8 mouse cellular contexts compared by ENCODE assay signal in genomic region chr6:82997511-82998102, GRCm38 (mm10). TPM values are rescaled to one million over a fixed set of nuclear protein-coding genes. Genes with fewer than 3 reads are reported as not detected.
DNase-seq lines count a peak whose midpoint lies in the region; ATAC-seq and TF ChIP-seq lines count a peak whose summit lies in the region.

No protein-coding gene starts in this region.

- WGBS in embryonic facial prominence, embryonic 14.5 days: 52% methylated on average over 7 of the region's 7 CpGs
- WGBS in liver, postnatal 0 days (ENCODE audit: insufficient replicate concordance): 33% methylated on average over 7 of the region's 7 CpGs

- H3K36me3 ChIP-seq in MEL (ENCODE audit: control insufficient read depth in 1 of 2, insufficient read depth in 2 of 2, low read length in 2 of 2): peaks cover 0 to 12% of the 10 kb centered on the region in 2 experiments; a peak in 2 of 4 replicates
- no peaks in the 10 kb centered on the region for H3K36me3 ChIP-seq in embryonic facial prominence, embryonic 14.5 days (ENCODE audit: control insufficient read depth, insufficient read depth, low read length)
- H3K36me3 ChIP-seq in liver, postnatal 0 days (replicated peaks; ENCODE audit: insufficient read depth, low read length): no peaks in the 10 kb centered on the region

- H3K27me3 ChIP-seq in MEL (ENCODE audit: control insufficient read depth in 1 of 2, insufficient read depth in 2 of 2, low read length in 2 of 2): no peaks in the 10 kb centered on the region
- no peaks in the 10 kb centered on the region for H3K27me3 ChIP-seq in embryonic facial prominence, embryonic 14.5 days (replicated peaks; ENCODE audit: control insufficient read depth, insufficient read depth, low read length)
- H3K27me3 ChIP-seq in liver, postnatal 0 days (ENCODE audit: insufficient read depth, low read length): no peaks in the 10 kb centered on the region

- no peak for TF ChIP-seq CTCF in gastrocnemius, adult 2 months (IDR thresholded peaks at IDR 0.05)
- no peak for TF ChIP-seq CTCF in MEL (IDR thresholded peaks at IDR 0.05 in 2 of 3, conservative IDR thresholded peaks at IDR 0.05 in 1 of 3; ENCODE audit: control insufficient read depth in 1 of 3, insufficient read depth in 1 of 3, low read depth in 2 of 3, low read length in 3 of 3, poor library complexity in 1 of 3, severe bottlenecking in 1 of 3)
- no peak for TF ChIP-seq CTCF in liver, postnatal 0 days (IDR thresholded peaks at IDR 0.05; ENCODE audit: low read depth)

- peak overlapping the region; percentile 23; the same call in 1 of the 2 replicates for H3K4me2 ChIP-seq in embryonic facial prominence, embryonic 14.5 days (ENCODE audit: low read depth, low read length)
- H3K4me2 ChIP-seq in liver, postnatal 0 days (ENCODE audit: low read depth, low read length): peak overlapping the region; percentile 62

- peak in 1 of 2 experiments; percentile 14; a peak in 1 of 4 replicates for TF ChIP-seq POLR2A in MEL (IDR thresholded peaks at IDR 0.05; ENCODE audit: control insufficient read depth in 1 of 2, insufficient read depth in 1 of 2, low read depth in 1 of 2, low read length in 2 of 2, poor library complexity in 1 of 2)

- no peak for TF ChIP-seq RAD21 in MEL (IDR thresholded peaks at IDR 0.05; ENCODE audit: low read depth, low read length)

- no peaks in the 10 kb centered on the region for H3K9me3 ChIP-seq in MEL (replicated peaks; ENCODE audit: insufficient read depth, low read length)
- H3K9me3 ChIP-seq in embryonic facial prominence, embryonic 14.5 days (ENCODE audit: control insufficient read depth, low read length): no peaks in the 10 kb centered on the region
- H3K9me3 ChIP-seq in liver, postnatal 0 days (ENCODE audit: low read length): no peaks in the 10 kb centered on the region

- H3K9ac ChIP-seq in MEL (ENCODE audit: control insufficient read depth, low read depth, low read length, poor library complexity, severe bottlenecking): peak overlapping the region; percentile 66
- peak overlapping the region; percentile 32; the same call in 1 of the 2 replicates for H3K9ac ChIP-seq in embryonic facial prominence, embryonic 14.5 days (ENCODE audit: low read depth, low read length)
- H3K9ac ChIP-seq in liver, postnatal 0 days (replicated peaks): 0 out of 2 replicates have a peak overlapping the region, but pooled peaks have one; percentile 3

- peak overlapping the region; percentile 91 for H3K27ac ChIP-seq in gastrocnemius, adult 2 months
- H3K27ac ChIP-seq in MEL (ENCODE audit: control insufficient read depth, low read depth, low read length): peak overlapping the region; percentile 92
- no peak overlapping the region for H3K27ac ChIP-seq in embryonic facial prominence, embryonic 14.5 days (replicated peaks; ENCODE audit: low read depth, low read length)
- H3K27ac ChIP-seq in liver, postnatal 0 days (ENCODE audit: low read depth): peak overlapping the region; percentile 77

- H3K79me2 ChIP-seq in MEL (ENCODE audit: control insufficient read depth, insufficient read depth, low read length, poor library complexity): no peaks in the 10 kb centered on the region

- peaks cover 0 to 13% of the 10 kb centered on the region in 2 experiments; a peak in 3 of 4 replicates for H3K4me1 ChIP-seq in MEL (ENCODE audit: control insufficient read depth in 1 of 2, insufficient read depth in 2 of 2, low read length in 2 of 2)
- H3K4me1 ChIP-seq in embryonic facial prominence, embryonic 14.5 days (ENCODE audit: control insufficient read depth, insufficient read depth, low read length): no peaks in the 10 kb centered on the region
- peaks cover 13% of the 10 kb centered on the region for H3K4me1 ChIP-seq in liver, postnatal 0 days (ENCODE audit: insufficient read depth)

- peak overlapping the region; percentile 68 for H3K4me3 ChIP-seq in gastrocnemius, adult 2 months
- peak overlapping the region; percentile 14 to 29 for H3K4me3 ChIP-seq in MEL (ENCODE audit: control insufficient read depth in 1 of 2, insufficient read depth in 1 of 2, low read depth in 2 of 2, low read length in 2 of 2)
- no peak overlapping the region for H3K4me3 ChIP-seq in embryonic facial prominence, embryonic 14.5 days (ENCODE audit: low read depth, low read length)
- no peak overlapping the region for H3K4me3 ChIP-seq in liver, postnatal 0 days (ENCODE audit: low read depth, low read length)

- peak; percentile 36 for DNase-seq in gastrocnemius, adult 2 months
- no peak for DNase-seq in gastrocnemius, adult 8-10 months (ENCODE audit: low spot score in 2 of 2)
- peak; percentile 68 for DNase-seq in MEL (ENCODE audit: low read depth, low spot score)
- DNase-seq in embryonic facial prominence, embryonic 14.5 days (ENCODE audit: low spot score): peak; percentile 48
- DNase-seq in kidney, adult 11 months: peak; percentile 55
- DNase-seq in liver, postnatal 0 days: no peak
- DNase-seq in urinary bladder, postnatal 10 days (ENCODE audit: low spot score): no peak
- no peak for DNase-seq in spleen, adult 18-20 months

- no peak for ATAC-seq in embryonic facial prominence, embryonic 14.5 days (ENCODE audit: low read depth)
- ATAC-seq in liver, postnatal 0 days: no peak

- intact Hi-C loops in gastrocnemius, adult 2 months (cut with DNase I): loop anchor here (1.0 to 5.0 kb wide), 2 partner anchors 81 to 165 kb away; no protein-coding TSS in a partner anchor

- peak in 1 of 2 experiments; percentile 1; a peak in 1 of 4 replicates for TF ChIP-seq EP300 in MEL (IDR thresholded peaks at IDR 0.05; ENCODE audit: low read depth in 1 of 2, low read length in 2 of 2)
- TF ChIP-seq EP300 in liver, postnatal 0 days (IDR thresholded peaks at IDR 0.05; ENCODE audit: low read depth): no peak

TF ChIP-seq in MEL, 35 proteins besides CTCF, POLR2A, EP300 and RAD21 (continues in another document):
- no peak for TF ChIP-seq CHD1 (IDR thresholded peaks at IDR 0.05; ENCODE audit: low read depth, low read length)
- TF ChIP-seq HCFC1 (IDR thresholded peaks at IDR 0.05; ENCODE audit: low read depth, low read length): 0 out of 2 replicates have a peak, but pooled peaks have one; percentile 29
- TF ChIP-seq MYC (IDR thresholded peaks at IDR 0.05; ENCODE audit: low read depth, low read length): 0 out of 2 replicates have a peak, but pooled peaks have one; percentile 15
- TF ChIP-seq ETS1 (IDR thresholded peaks at IDR 0.05; ENCODE audit: low read depth, low read length): peak; percentile 18; the same call in 1 of the 2 replicates
- TF ChIP-seq BHLHE40 (IDR thresholded peaks at IDR 0.05; ENCODE audit: borderline replicate concordance, low read depth, low read length): peak; percentile 86; the same call in 1 of the 2 replicates
- peak; percentile 61 for TF ChIP-seq MAX (IDR thresholded peaks at IDR 0.05; ENCODE audit: low read length)
- no peak for TF ChIP-seq ZMIZ1 (IDR thresholded peaks at IDR 0.05; ENCODE audit: low read depth, low read length)
- peak; percentile 0; the same call in 1 of the 2 replicates for TF ChIP-seq MXI1 (IDR thresholded peaks at IDR 0.05; ENCODE audit: low read depth, low read length)

RNA-seq across cellular contexts. Expression of gene Dok1, which starts 35.7 kb away (rescaled TPM):
- total RNA-seq in gastrocnemius, adult 2 months (2021): 1 to 10 TPM; 1.3 to 4.1 TPM
- 1 to 10 TPM in 3 of 4 experiments, under 1 TPM in 1; 0.56 to 1.2 (median 1.1) TPM for total RNA-seq in gastrocnemius, adult 8-10 months (2022)
- total RNA-seq in MEL (2012; rRNA removed): 17.9 and 18.7 TPM in 2 replicates
- polyA plus RNA-seq in MEL (2012; ENCODE audit: insufficient read depth in 1 of 2, insufficient read length in 2 of 2, low read depth in 1 of 2, low replicate concordance in 2 of 2, missing spikeins in 1 of 2): 10 to 100 TPM in 1 of 2 experiments, not detected in 1; 22.3 TPM
- 6.7 and 8.7 TPM in 2 replicates for polyA plus RNA-seq in embryonic facial prominence, embryonic 14.5 days (2014; fragmentation: Nextera tagmentation; extraction: Ambion mirVana)
- polyA plus RNA-seq in liver, postnatal 0 days (2015; fragmentation: Nextera tagmentation; extraction: Ambion mirVana): 11.3 and 11.8 TPM in 2 replicates

RNA-seq across cellular contexts. Expression of gene Loxl3, which starts 36.4 kb away (rescaled TPM):
- total RNA-seq in gastrocnemius, adult 2 months (2021): 1 to 10 TPM; 2.1 to 3.5 TPM
- 1 to 10 TPM in 3 of 4 experiments, under 1 TPM in 1; 0.97 to 1.5 (median 1.3) TPM for total RNA-seq in gastrocnemius, adult 8-10 months (2022)
- 0.77 and 0.78 TPM in 2 replicates for total RNA-seq in MEL (2012; rRNA removed)
- 1 to 10 TPM in 1 of 2 experiments, not detected in 1; 1.0 TPM for polyA plus RNA-seq in MEL (2012; ENCODE audit: insufficient read depth in 1 of 2, insufficient read length in 2 of 2, low read depth in 1 of 2, low replicate concordance in 2 of 2, missing spikeins in 1 of 2)
- polyA plus RNA-seq in embryonic facial prominence, embryonic 14.5 days (2014; fragmentation: Nextera tagmentation; extraction: Ambion mirVana): 19.7 and 21.4 TPM in 2 replicates
- 1.2 and 1.7 TPM in 2 replicates for polyA plus RNA-seq in liver, postnatal 0 days (2015; fragmentation: Nextera tagmentation; extraction: Ambion mirVana)

RNA-seq across cellular contexts. Expression of gene M1ap, which starts 50.9 kb away (rescaled TPM):
- under 1 TPM in 1 of 2 experiments, not detected in 1; 0.45 TPM for total RNA-seq in gastrocnemius, adult 2 months (2021)
- not detected for total RNA-seq in gastrocnemius, adult 8-10 months (2022)
- total RNA-seq in MEL (2012; rRNA removed): 3.9 and 6.2 TPM in 2 replicates
- polyA plus RNA-seq in MEL (2012; ENCODE audit: insufficient read depth in 1 of 2, insufficient read length in 2 of 2, low read depth in 1 of 2, low replicate concordance in 2 of 2, missing spikeins in 1 of 2): 1 to 10 TPM in 1 of 2 experiments, not detected in 1; 6.3 TPM
- 0.28 and 0.65 TPM in 2 replicates for polyA plus RNA-seq in embryonic facial prominence, embryonic 14.5 days (2014; fragmentation: Nextera tagmentation; extraction: Ambion mirVana)
- 3.8 and 4.3 TPM in 2 replicates for polyA plus RNA-seq in liver, postnatal 0 days (2015; fragmentation: Nextera tagmentation; extraction: Ambion mirVana)

RNA-seq across cellular contexts. Expression of gene Aup1, which starts 56.7 kb away (rescaled TPM):
- 100 to 1,000 TPM in 1 of 2 experiments, 10 to 100 TPM in 1; 94.5 to 101 TPM for total RNA-seq in gastrocnemius, adult 2 months (2021)
- 100 to 1,000 TPM in 2 of 4 experiments, 10 to 100 TPM in 2; 91.1 to 109 (median 102) TPM for total RNA-seq in gastrocnemius, adult 8-10 months (2022)
- total RNA-seq in MEL (2012; rRNA removed): 206 and 259 TPM in 2 replicates
- 100 to 1,000 TPM in 1 of 2 experiments, not detected in 1; 500 TPM for polyA plus RNA-seq in MEL (2012; ENCODE audit: insufficient read depth in 1 of 2, insufficient read length in 2 of 2, low read depth in 1 of 2, low replicate concordance in 2 of 2, missing spikeins in 1 of 2)
- 118 and 121 TPM in 2 replicates for polyA plus RNA-seq in embryonic facial prominence, embryonic 14.5 days (2014; fragmentation: Nextera tagmentation; extraction: Ambion mirVana)
- 175 and 180 TPM in 2 replicates for polyA plus RNA-seq in liver, postnatal 0 days (2015; fragmentation: Nextera tagmentation; extraction: Ambion mirVana)

RNA-seq across cellular contexts. Expression of gene Htra2, which starts 57.5 kb away (rescaled TPM):
- total RNA-seq in gastrocnemius, adult 2 months (2021): 10 to 100 TPM; 14.1 to 21.5 TPM
- 10 to 100 TPM; 16.6 to 16.9 (median 16.7) TPM for total RNA-seq in gastrocnemius, adult 8-10 months (2022)
- total RNA-seq in MEL (2012; rRNA removed): 95.1 and 107 TPM in 2 replicates
- 100 to 1,000 TPM in 1 of 2 experiments, not detected in 1; 133 TPM for polyA plus RNA-seq in MEL (2012; ENCODE audit: insufficient read depth in 1 of 2, insufficient read length in 2 of 2, low read depth in 1 of 2, low replicate concordance in 2 of 2, missing spikeins in 1 of 2)
- 43.0 and 46.3 TPM in 2 replicates for polyA plus RNA-seq in embryonic facial prominence, embryonic 14.5 days (2014; fragmentation: Nextera tagmentation; extraction: Ambion mirVana)
- 33.8 and 34.7 TPM in 2 replicates for polyA plus RNA-seq in liver, postnatal 0 days (2015; fragmentation: Nextera tagmentation; extraction: Ambion mirVana)

Comparison
In these comparisons a context has a peak if more than half of its experiments do, and no peak if none do; other contexts are left out.
1. DNase-seq: peak in gastrocnemius, adult 2 months (single experiment), MEL (single experiment), embryonic facial prominence, embryonic 14.5 days (single experiment) and kidney, adult 11 months (single experiment); none in gastrocnemius, adult 8-10 months (0 of 2), liver, postnatal 0 days (single experiment), urinary bladder, postnatal 10 days (single experiment) and spleen, adult 18-20 months (0 of 2).
2. H3K4me3 ChIP-seq: peak in gastrocnemius, adult 2 months (single experiment) and MEL (2 of 2); none in embryonic facial prominence, embryonic 14.5 days (single experiment) and liver, postnatal 0 days (single experiment).
3. H3K9ac ChIP-seq: peak in every context shown above with its lines; median percentile 66 in MEL; 32 in embryonic facial prominence, embryonic 14.5 days; 3 in liver, postnatal 0 days.